8 mouse cellular contexts compared by ENCODE assay signal in the genomic region with DNA sequence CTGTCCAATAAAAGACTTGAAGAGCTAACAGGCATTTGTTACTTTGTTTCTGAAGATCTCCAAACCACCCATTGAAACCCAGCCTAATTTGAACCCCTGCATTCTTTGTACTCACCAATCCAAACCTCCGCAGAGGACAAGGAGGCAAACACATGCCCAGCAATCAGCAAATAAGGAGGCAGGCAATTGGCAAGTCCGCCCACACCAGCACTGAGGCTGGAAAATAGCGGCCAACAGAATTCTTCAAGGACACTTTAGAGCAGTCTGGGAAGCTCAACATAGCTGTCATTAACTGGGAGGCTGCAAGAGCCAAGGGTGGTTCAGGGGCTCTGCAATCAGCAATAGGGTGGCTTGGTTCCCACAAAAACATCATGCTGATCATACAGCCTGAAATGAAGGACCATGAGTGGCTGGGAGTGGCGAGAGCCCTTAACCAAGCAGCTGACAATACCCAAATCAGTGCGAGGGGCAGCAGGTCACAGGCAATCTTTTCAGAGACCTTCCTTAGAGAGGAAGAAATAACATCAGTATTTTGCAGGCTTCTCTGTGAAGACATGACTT.
DNase-seq lines count a peak whose midpoint lies in the region; ATAC-seq and TF ChIP-seq lines count a peak whose summit lies in the region.

No protein-coding gene starts in this region.

- ATAC-seq in heart, embryonic 11.5 days (replicated peaks; ENCODE audit: insufficient number of reproducible peaks, low FRiP score, low TSS enrichment) = peak; percentile 59; the same call in 1 of the 2 replicates
- 0 out of 2 replicates have a peak, but pooled peaks have one; percentile 21 for ATAC-seq in kidney, postnatal 0 days (replicated peaks; ENCODE audit: low FRiP score, low read depth)
- peak; percentile 36; the same call in 1 of the 2 replicates for ATAC-seq in neural tube, embryonic 13.5 days (ENCODE audit: low read depth)

- TF ChIP-seq CTCF in cerebellum, adult 2 months (IDR thresholded peaks at IDR 0.05; ENCODE audit: borderline replicate concordance, insufficient read depth, low read depth, low read length) = no peak
- TF ChIP-seq CTCF in kidney, postnatal 0 days (IDR thresholded peaks at IDR 0.05; ENCODE audit: low read depth) = no peak

- no peak overlapping the region for H3K9ac ChIP-seq in heart, embryonic 11.5 days (ENCODE audit: low read depth, low read length)
- no peak overlapping the region for H3K9ac ChIP-seq in kidney, postnatal 0 days (ENCODE audit: low read depth, low read length)
- H3K9ac ChIP-seq in neural tube, embryonic 13.5 days = no peak overlapping the region

- no peak for TF ChIP-seq POLR2A in cerebellum, adult 2 months (IDR thresholded peaks at IDR 0.05; ENCODE audit: borderline replicate concordance, insufficient read depth, low read length)

- H3K9me3 ChIP-seq in embryonic facial prominence, embryonic 10.5 days = no peaks in the 10 kb centered on the region
- H3K9me3 ChIP-seq in heart, embryonic 11.5 days (replicated peaks; ENCODE audit: control insufficient read depth, low read length) = no peaks in the 10 kb centered on the region
- H3K9me3 ChIP-seq in kidney, postnatal 0 days (replicated peaks; ENCODE audit: low read length) = no peaks in the 10 kb centered on the region
- H3K9me3 ChIP-seq in neural tube, embryonic 13.5 days = no peaks in the 10 kb centered on the region

- DNase-seq in cerebellum, postnatal 14 days = peak; percentile 8 to 10
- DNase-seq in cerebellum, adult 2 months = no peak
- peak; percentile 35 for DNase-seq in embryonic facial prominence, embryonic 10.5 days (ENCODE audit: low spot score)
- DNase-seq in kidney, postnatal 0 days (ENCODE audit: low spot score) = peak; percentile 80
- DNase-seq in adipocyte (ENCODE audit: low spot score) = no peak
- no peak for DNase-seq in thymus, postnatal 25 days

- H3K27me3 ChIP-seq in cerebellum, adult 2 months (ENCODE audit: control insufficient read depth, insufficient read depth, low read length) = no peaks in the 10 kb centered on the region
- H3K27me3 ChIP-seq in embryonic facial prominence, embryonic 10.5 days (replicated peaks; ENCODE audit: low read depth, poor library complexity, severe bottlenecking) = no peaks in the 10 kb centered on the region
- H3K27me3 ChIP-seq in heart, embryonic 11.5 days (ENCODE audit: control insufficient read depth, insufficient read depth, low read length) = no peaks in the 10 kb centered on the region
- H3K27me3 ChIP-seq in kidney, postnatal 0 days (ENCODE audit: insufficient read depth, low read length) = no peaks in the 10 kb centered on the region
- no peaks in the 10 kb centered on the region for H3K27me3 ChIP-seq in neural tube, embryonic 13.5 days

- 19% methylated on average over 5 of the region's 5 CpGs for WGBS in cerebellum, adult 2 months
- WGBS in embryonic facial prominence, embryonic 10.5 days = 42% methylated on average over 5 of the region's 5 CpGs
- WGBS in heart, embryonic 11.5 days (ENCODE audit: insufficient replicate concordance) = 29% methylated on average over 5 of the region's 5 CpGs
- WGBS in kidney, postnatal 0 days = 22% methylated on average over 5 of the region's 5 CpGs
- 11% methylated on average over 5 of the region's 5 CpGs for WGBS in neural tube, embryonic 13.5 days

- H3K36me3 ChIP-seq in embryonic facial prominence, embryonic 10.5 days (replicated peaks) = no peaks in the 10 kb centered on the region
- no peaks in the 10 kb centered on the region for H3K36me3 ChIP-seq in heart, embryonic 11.5 days (ENCODE audit: control insufficient read depth, insufficient read depth, low read length)
- no peaks in the 10 kb centered on the region for H3K36me3 ChIP-seq in kidney, postnatal 0 days (ENCODE audit: insufficient read depth, low read length)
- H3K36me3 ChIP-seq in neural tube, embryonic 13.5 days = no peaks in the 10 kb centered on the region

- H3K4me1 ChIP-seq in cerebellum, adult 2 months (ENCODE audit: control insufficient read depth, insufficient read depth, low read length) = no peaks in the 10 kb centered on the region
- H3K4me1 ChIP-seq in embryonic facial prominence, embryonic 10.5 days = peaks cover 5% of the 10 kb centered on the region; the same call in 1 of the 2 replicates
- H3K4me1 ChIP-seq in heart, embryonic 11.5 days (ENCODE audit: control insufficient read depth, insufficient read depth, low read length) = 0 out of 2 replicates have a peak, but pooled peaks cover 3% of the 10 kb centered on the region
- no peaks in the 10 kb centered on the region for H3K4me1 ChIP-seq in kidney, postnatal 0 days (replicated peaks; ENCODE audit: insufficient read depth, low read length)
- H3K4me1 ChIP-seq in neural tube, embryonic 13.5 days (replicated peaks) = peaks cover 11% of the 10 kb centered on the region

- no peak overlapping the region for H3K4me3 ChIP-seq in cerebellum, adult 2 months (replicated peaks; ENCODE audit: insufficient read depth, low read depth, low read length)
- H3K4me3 ChIP-seq in embryonic facial prominence, embryonic 10.5 days = no peak overlapping the region
- no peak overlapping the region for H3K4me3 ChIP-seq in heart, embryonic 11.5 days (ENCODE audit: low read depth, low read length)
- no peak overlapping the region for H3K4me3 ChIP-seq in kidney, postnatal 0 days (replicated peaks; ENCODE audit: low read depth, low read length)
- H3K4me3 ChIP-seq in neural tube, embryonic 13.5 days = no peak overlapping the region

- H3K27ac ChIP-seq in cerebellum, adult 2 months (ENCODE audit: insufficient read depth, low read length) = no peak overlapping the region
- no peak overlapping the region for H3K27ac ChIP-seq in embryonic facial prominence, embryonic 10.5 days (replicated peaks)
- H3K27ac ChIP-seq in heart, embryonic 11.5 days (ENCODE audit: low read depth, low read length) = peak overlapping the region; percentile 29; the same call in 1 of the 2 replicates
- no peak overlapping the region for H3K27ac ChIP-seq in kidney, postnatal 0 days
- H3K27ac ChIP-seq in neural tube, embryonic 13.5 days (replicated peaks) = no peak overlapping the region

- peak overlapping the region; percentile 22 for H3K4me2 ChIP-seq in heart, embryonic 11.5 days
- H3K4me2 ChIP-seq in kidney, postnatal 0 days (ENCODE audit: low read length) = no peak overlapping the region
- H3K4me2 ChIP-seq in neural tube, embryonic 13.5 days = 0 out of 2 replicates have a peak overlapping the region, but pooled peaks have one; percentile 3

Comparison
In these comparisons a context has a peak if more than half of its experiments do, and no peak if none do; other contexts are left out.
1. DNase-seq: peak in cerebellum, postnatal 14 days (2 of 2), embryonic facial prominence, embryonic 10.5 days (single experiment) and kidney, postnatal 0 days (single experiment); none in cerebellum, adult 2 months (0 of 2), adipocyte (single experiment) and thymus, postnatal 25 days (single experiment).
2. Peak in every context shown above with its lines, with median percentiles within 50 percentile points of each other: ATAC-seq.